Mouse (Mus musculus): ENCODE results near the gene Mtg1.

GRCm38 (mm10) chr7:140153383-140153782 is 16.0 kb downstream of the Mtg1 start:
- no peak for TF ChIP-seq CTCF (IDR thresholded peaks at IDR 0.05; ENCODE audit: insufficient read depth, low read length)
- TF ChIP-seq POLR2A (IDR thresholded peaks at IDR 0.05; ENCODE audit: borderline replicate concordance, extremely low read depth, low read depth, low read length) = no peak
